Mouse (Mus musculus): ENCODE measurements around the gene Usb1. TPM values are rescaled to one million over a fixed set of nuclear protein-coding genes. Genes with fewer than 3 reads are reported as not detected.

Gene Usb1
- polyA plus RNA-seq, 1 experiment from 2014 or later, result 45.2 TPM

GRCm38 (mm10) chr8:95358550-95359411 lies 26.7 kb downstream of the Usb1 start:
- Histone ChIP-seq H3K9ac (no peak overlapping the region), H3K4me2 (no peak overlapping the region), H3K36me3 (no peaks in the 10 kb centered on the region), H3K27me3 (peaks cover 9% of the 10 kb centered on the region), H3K27ac (no peak overlapping the region), H3K4me1 (peaks cover 22% of the 10 kb centered on the region), H3K9me3 (peaks cover 1% of the 10 kb centered on the region), H3K4me3 (no peak overlapping the region)
- whole genome bisulfite sequencing, result 39% methylated on average over 8 of the region's 8 CpGs
- ATAC-seq (ENCODE audit: insufficient number of reproducible peaks, insufficient read depth, low FRiP score, low TSS enrichment, low read depth), result no peak

- ATAC-seq (ENCODE audit: insufficient number of reproducible peaks, insufficient read depth, low FRiP score, low TSS enrichment, low read depth), result no peak
- H3K4me3 ChIP-seq, result no peak overlapping the region
- peak overlapping the region; percentile 40; the same call in 1 of the 2 replicates for H3K9ac ChIP-seq
- H3K27me3 ChIP-seq, result no peaks in the 10 kb centered on the region
- no peak overlapping the region for H3K27ac ChIP-seq
- peaks cover 22% of the 10 kb centered on the region for H3K4me1 ChIP-seq
- 44% methylated on average over 7 of the region's 7 CpGs for WGBS
- H3K9me3 ChIP-seq, result peaks cover 4% of the 10 kb centered on the region
- H3K4me2 ChIP-seq, result no peak overlapping the region
- no peaks in the 10 kb centered on the region for H3K36me3 ChIP-seq
Measured at GRCm38 (mm10) chr8:95360181-95361015, 28.3 kb downstream of the Usb1 start.

- 76% methylated on average over 3 of the region's 3 CpGs for WGBS
- Histone ChIP-seq H3K27ac (no peak overlapping the region), H3K9me3 (peaks cover 4% of the 10 kb centered on the region)
Measured at GRCm38 (mm10) chr8:95361016-95361341, 28.9 kb downstream of the Usb1 start.

GRCm38 (mm10) chr8:95362272-95362671 lies 30.2 kb downstream of the Usb1 start:
- no peak for ATAC-seq (ENCODE audit: insufficient number of reproducible peaks, insufficient read depth, low FRiP score, low TSS enrichment, low read depth)
- Histone ChIP-seq H3K9ac (no peak overlapping the region), H3K9me3 (peaks cover 4% of the 10 kb centered on the region), H3K4me3 (no peak overlapping the region), H3K4me1 (peaks cover 22% of the 10 kb centered on the region), H3K4me2 (no peak overlapping the region), H3K27me3 (no peaks in the 10 kb centered on the region), H3K27ac (no peak overlapping the region), H3K36me3 (no peaks in the 10 kb centered on the region)
- WGBS, result 68% methylated on average over 6 of the region's 6 CpGs

More at GRCm38 (mm10) chr8:95361016-95361341, 28.9 kb downstream of the Usb1 start:
- Histone ChIP-seq H3K27me3 (no peaks in the 10 kb centered on the region), H3K36me3 (no peaks in the 10 kb centered on the region), H3K4me1 (peaks cover 22% of the 10 kb centered on the region), H3K4me3 (no peak overlapping the region), H3K4me2 (no peak overlapping the region), H3K9ac (0 out of 2 replicates have a peak overlapping the region, but pooled peaks have one; percentile 40)
- no peak for ATAC-seq (ENCODE audit: insufficient number of reproducible peaks, insufficient read depth, low FRiP score, low TSS enrichment, low read depth)

- H3K27ac ChIP-seq, result no peak overlapping the region
- peaks cover 4% of the 10 kb centered on the region for H3K9me3 ChIP-seq
- peaks cover 20% of the 10 kb centered on the region for H3K4me1 ChIP-seq
- H3K27me3 ChIP-seq, result no peaks in the 10 kb centered on the region
- H3K4me3 ChIP-seq, result no peak overlapping the region
- H3K36me3 ChIP-seq, result no peaks in the 10 kb centered on the region
- no peak overlapping the region for H3K9ac ChIP-seq
- WGBS, result 96% methylated on average over 2 of the region's 2 CpGs
- ATAC-seq (ENCODE audit: insufficient number of reproducible peaks, insufficient read depth, low FRiP score, low TSS enrichment, low read depth), result no peak
- H3K4me2 ChIP-seq, result no peak overlapping the region
Measured at GRCm38 (mm10) chr8:95363849-95364248, 31.8 kb downstream of the Usb1 start.

- peak overlapping the region; percentile 55; the same call in 1 of the 2 replicates for H3K27ac ChIP-seq
- 51% methylated on average over 20 of the region's 20 CpGs for WGBS
- peak; percentile 75 for ATAC-seq (ENCODE audit: insufficient number of reproducible peaks, insufficient read depth, low FRiP score, low TSS enrichment, low read depth)
Measured at GRCm38 (mm10) chr8:95369581-95370326, 37.7 kb downstream of the Usb1 start.

GRCm38 (mm10) chr8:95373389-95374002 lies 41.4 kb downstream of the Usb1 start:
- no peak for ATAC-seq (ENCODE audit: insufficient number of reproducible peaks, insufficient read depth, low FRiP score, low TSS enrichment, low read depth)
- Histone ChIP-seq H3K4me1 (peaks cover 25% of the 10 kb centered on the region), H3K4me2 (no peak overlapping the region), H3K27me3 (no peaks in the 10 kb centered on the region), H3K27ac (no peak overlapping the region), H3K4me3 (no peak overlapping the region), H3K9me3 (no peaks in the 10 kb centered on the region), H3K9ac (no peak overlapping the region), H3K36me3 (peaks cover 8% of the 10 kb centered on the region)
- 72% methylated on average over 12 of the region's 12 CpGs for WGBS

More at GRCm38 (mm10) chr8:95369581-95370326, 37.7 kb downstream of the Usb1 start:
- Histone ChIP-seq H3K4me2 (peak overlapping the region; percentile 63), H3K36me3 (peaks cover 8% of the 10 kb centered on the region), H3K4me3 (peak overlapping the region; percentile 39), H3K27me3 (no peaks in the 10 kb centered on the region), H3K9ac (peak overlapping the region; percentile 70), H3K9me3 (no peaks in the 10 kb centered on the region), H3K4me1 (peaks cover 13% of the 10 kb centered on the region)

GRCm38 (mm10) chr8:95374429-95374828 lies 42.3 kb downstream of the Usb1 start:
- WGBS, result 82% methylated on average over 3 of the region's 3 CpGs

GRCm38 (mm10) chr8:95375374-95375930 lies 43.4 kb downstream of the Usb1 start:
- no peak overlapping the region for H3K4me3 ChIP-seq
- H3K27me3 ChIP-seq, result no peaks in the 10 kb centered on the region
- no peaks in the 10 kb centered on the region for H3K9me3 ChIP-seq
- no peak for ATAC-seq (ENCODE audit: insufficient number of reproducible peaks, insufficient read depth, low FRiP score, low TSS enrichment, low read depth)
- H3K4me1 ChIP-seq, result peaks cover 12% of the 10 kb centered on the region
- peaks cover 8% of the 10 kb centered on the region for H3K36me3 ChIP-seq
- WGBS, result 56% methylated on average over 7 of the region's 7 CpGs
- no peak overlapping the region for H3K27ac ChIP-seq
- no peak overlapping the region for H3K4me2 ChIP-seq
- no peak overlapping the region for H3K9ac ChIP-seq

More at GRCm38 (mm10) chr8:95374429-95374828, 42.3 kb downstream of the Usb1 start:
- Histone ChIP-seq H3K9me3 (no peaks in the 10 kb centered on the region), H3K9ac (no peak overlapping the region), H3K27ac (no peak overlapping the region), H3K4me1 (peaks cover 18% of the 10 kb centered on the region), H3K36me3 (peaks cover 8% of the 10 kb centered on the region), H3K27me3 (no peaks in the 10 kb centered on the region), H3K4me2 (no peak overlapping the region), H3K4me3 (no peak overlapping the region)
- no peak for ATAC-seq (ENCODE audit: insufficient number of reproducible peaks, insufficient read depth, low FRiP score, low TSS enrichment, low read depth)

- Histone ChIP-seq H3K9ac (no peak overlapping the region), H3K36me3 (peaks cover 4% of the 10 kb centered on the region; the same call in 1 of the 2 replicates), H3K4me3 (no peak overlapping the region), H3K9me3 (no peaks in the 10 kb centered on the region), H3K27me3 (no peaks in the 10 kb centered on the region), H3K4me1 (peaks cover 12% of the 10 kb centered on the region), H3K27ac (no peak overlapping the region), H3K4me2 (no peak overlapping the region)
- ATAC-seq (ENCODE audit: insufficient number of reproducible peaks, insufficient read depth, low FRiP score, low TSS enrichment, low read depth), result no peak
- WGBS, result 81% methylated on average over 12 of the region's 12 CpGs
Measured at GRCm38 (mm10) chr8:95376309-95376999, 44.4 kb downstream of the Usb1 start.
